Mouse (Mus musculus) hindbrain, embryonic 10.5 days (tissue): Measurements from ENCODE around the gene Arid4b. TPM values are rescaled to one million over a fixed set of nuclear protein-coding genes. Genes with fewer than 3 reads are reported as not detected.
"Not testable (repeated sequence)": the region's sequence is repeated elsewhere in the genome, so short reads cannot be mapped to it uniquely, and the experiment has no call there.

Source experiments
- DNase-seq: peaks from one replicate; pipeline ENCODE4 v3.0.0-alpha.2; 2017; ENCODE audit warnings: low spot score
- H3K27ac ChIP-seq: fragments of 300-500 bp; sonication (generic); 2 replicates; pipeline ENCODE4 v1.5.1; 2016; ENCODE audit warnings: mild to moderate bottlenecking, moderate library complexity
- H3K27me3 ChIP-seq: fragments of 300-500 bp; sonication (generic); 2 replicates; pipeline ENCODE4 v1.6.1; 2016; ENCODE audit warnings: mild to moderate bottlenecking; ENCODE audit not compliant: poor library complexity, insufficient read depth, severe bottlenecking
- H3K36me3 ChIP-seq: fragments of 300-500 bp; sonication (generic); 2 replicates; pipeline ENCODE4 v1.6.1; 2016; ENCODE audit warnings: mild to moderate bottlenecking, moderate library complexity
- H3K4me1 ChIP-seq: fragments of 300-500 bp; sonication (generic); replicated peaks from 2 replicates; pipeline ENCODE4 v1.6.1; 2016; ENCODE audit warnings: mild to moderate bottlenecking
- H3K4me3 ChIP-seq: fragments of 300-500 bp; sonication (generic); 2 replicates; pipeline ENCODE4 v1.5.1; 2016; ENCODE audit warnings: mild to moderate bottlenecking, moderate library complexity
- H3K9me3 ChIP-seq: fragments of 300-500 bp; sonication (generic); 2 replicates; pipeline ENCODE4 v1.6.1; 2016; ENCODE audit warnings: mild to moderate bottlenecking, moderate library complexity
- WGBS: fragments of 180-500 bp; shearing (Covaris S2); methylation state at CpG from one replicate; pipeline ENCODE4 v1.1.7; 2016; 5-methylcytosine and 5-hydroxymethylcytosine counted together
- polyA plus RNA-seq: library from polyadenylated mRNA; unstranded; fragments of >200 nt; fragmentation: Nextera tagmentation; extraction: Ambion mirVana; gene quantifications from 2 replicates; pipeline ENCODE4 v1.2.1, GENCODE M21; 2016

Arid4b gene
- 55.0 and 66.6 TPM in 2 replicates for polyA plus RNA-seq

DNA sequence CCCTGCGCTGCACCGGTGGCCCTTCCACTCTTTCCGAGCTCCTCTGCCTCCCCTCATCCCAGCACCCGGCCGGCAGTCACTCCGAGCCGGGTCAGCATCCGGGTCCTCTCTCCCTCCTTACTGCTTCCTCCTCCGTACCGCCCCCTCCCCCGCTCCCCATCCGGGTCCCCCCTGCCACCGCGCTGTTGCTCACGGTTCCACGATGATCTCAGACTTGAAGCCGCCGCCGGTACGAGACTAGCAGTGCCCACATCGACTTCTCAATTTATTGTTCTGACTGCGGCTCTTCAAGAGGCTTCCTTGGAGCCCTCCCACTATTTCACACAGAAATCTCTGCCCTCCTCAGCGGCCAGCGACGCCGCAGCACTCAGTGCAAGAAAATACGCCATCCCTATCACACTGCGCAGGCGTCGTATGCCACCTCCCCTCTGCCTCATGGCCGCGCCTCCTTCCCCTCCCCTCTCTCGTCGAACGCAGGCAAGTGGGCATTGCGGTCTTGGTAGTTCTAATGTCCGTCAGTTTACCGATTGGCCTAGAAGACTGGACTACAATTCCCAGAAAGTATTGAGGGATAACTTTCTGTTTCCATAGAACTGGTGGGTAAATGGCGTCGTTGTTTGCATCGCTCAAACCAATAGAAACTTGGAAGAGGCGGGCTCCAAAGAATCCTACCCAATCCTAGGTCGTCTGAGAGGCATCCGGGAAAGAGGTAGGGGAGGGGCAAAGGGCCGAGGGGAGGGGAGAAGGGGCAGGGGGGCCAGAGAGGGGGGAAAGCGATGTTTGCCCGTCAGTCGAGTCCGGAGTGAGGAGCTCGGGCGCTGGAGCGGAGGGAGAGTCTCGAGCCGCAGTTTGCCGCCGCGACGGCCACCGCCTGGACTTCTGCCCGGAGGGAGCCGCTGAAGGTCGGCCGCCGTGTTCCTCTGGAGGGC, at the start of gene Arid4b, which contains the start of gene Ggps1:
Arid4b (plus strand) TSS at position 220 of the 929 bp plus-strand sequence.
Ggps1 (minus strand) TSS at position 476 of the 929 bp plus-strand sequence.
- Histone ChIP-seq H3K4me3 (peak within 1 kb of the TSS; percentile 99), H3K27me3 (no peaks in the 10 kb centered on the region), H3K36me3 (peaks cover 26% of the 10 kb centered on the region), H3K27ac (peak within 1 kb of the TSS; percentile 98), H3K4me1 (peaks cover 26% of the 10 kb centered on the region), H3K9me3 (no peaks in the 10 kb centered on the region)
- under 1% methylated on average over 64 of the region's 64 CpGs for WGBS
- peak; percentile 95 for DNase-seq

DNA sequence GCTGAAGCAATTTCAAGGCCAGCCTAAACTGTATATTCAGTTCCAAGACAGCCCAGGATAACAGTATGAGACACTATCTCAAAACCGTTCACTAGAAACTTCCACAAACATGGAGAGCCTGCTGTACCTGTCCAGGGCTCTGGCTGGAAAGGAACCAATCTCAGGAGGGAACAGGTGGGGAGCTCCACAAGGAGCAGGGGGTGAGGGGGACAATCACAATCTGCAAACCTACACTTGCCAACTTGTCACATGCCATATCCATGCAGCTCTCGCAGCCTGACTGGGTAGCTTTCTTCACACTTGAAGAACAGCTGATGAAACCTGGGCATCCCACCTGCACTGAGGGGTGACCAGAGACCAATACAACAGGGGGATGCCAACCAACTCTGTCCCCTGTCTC, 49.0 kb upstream of the Arid4b start:
- H3K27ac ChIP-seq: no peak overlapping the region
- H3K4me3 ChIP-seq: no peak overlapping the region
- peaks cover 75% of the 10 kb centered on the region for H3K36me3 ChIP-seq
- WGBS: 100% methylated on average over 2 of the region's 2 CpGs
- no peaks in the 10 kb centered on the region for H3K9me3 ChIP-seq
- DNase-seq: no peak
- no peaks in the 10 kb centered on the region for H3K27me3 ChIP-seq
- H3K4me1 ChIP-seq: no peaks in the 10 kb centered on the region

DNA sequence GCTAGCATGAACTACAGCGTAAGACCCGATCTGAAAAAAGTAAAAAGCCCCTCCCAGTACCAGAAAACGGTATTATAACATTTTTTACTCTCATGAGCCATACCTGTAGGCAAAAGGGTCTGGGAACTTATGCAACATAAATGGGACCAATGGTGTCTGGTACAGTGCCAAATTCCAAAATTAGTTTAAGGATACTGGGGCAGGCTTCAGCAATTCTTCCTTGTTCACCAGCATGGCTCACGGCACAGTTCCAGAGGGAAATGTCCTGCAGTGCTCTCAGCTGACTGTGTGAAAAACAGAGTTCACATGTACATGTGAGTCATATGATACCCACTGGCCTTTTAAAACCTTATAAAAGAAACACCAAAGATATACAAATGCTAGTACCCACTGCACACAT, 48.5 kb upstream of the Arid4b start:
- Histone ChIP-seq H3K27ac (no peak overlapping the region), H3K4me1 (no peaks in the 10 kb centered on the region), H3K36me3 (peaks cover 75% of the 10 kb centered on the region), H3K27me3 (no peaks in the 10 kb centered on the region), H3K9me3 (no peaks in the 10 kb centered on the region), H3K4me3 (no peak overlapping the region)
- DNase-seq: no peak
- WGBS: 91% methylated on average over 4 of the region's 4 CpGs

DNA sequence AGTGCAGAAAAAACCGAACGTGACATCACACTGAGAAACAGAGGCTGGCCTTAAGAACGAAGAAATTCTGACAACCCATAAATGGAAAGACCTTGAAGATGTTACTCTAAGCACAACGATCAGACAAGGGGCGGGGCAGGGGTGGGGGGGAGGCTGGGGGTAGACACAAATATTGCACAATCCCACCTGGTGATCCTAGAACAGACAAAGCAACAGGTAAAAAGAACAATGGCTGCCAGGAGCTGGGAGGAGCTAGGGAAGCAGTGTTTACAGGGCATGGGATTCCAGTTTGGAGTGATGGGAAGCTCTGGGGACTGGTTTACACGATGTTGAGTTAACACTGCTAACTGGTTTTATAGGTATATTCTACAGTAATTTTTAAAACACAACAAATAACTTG, 47.4 kb upstream of the Arid4b start:
- H3K9me3 ChIP-seq: no peaks in the 10 kb centered on the region
- peaks cover 71% of the 10 kb centered on the region for H3K36me3 ChIP-seq
- H3K27ac ChIP-seq: no peak overlapping the region
- whole genome bisulfite sequencing: 94% methylated on average over 6 of the region's 6 CpGs
- H3K27me3 ChIP-seq: no peaks in the 10 kb centered on the region
- DNase-seq: no peak
- no peak overlapping the region for H3K4me3 ChIP-seq
- no peaks in the 10 kb centered on the region for H3K4me1 ChIP-seq

DNA sequence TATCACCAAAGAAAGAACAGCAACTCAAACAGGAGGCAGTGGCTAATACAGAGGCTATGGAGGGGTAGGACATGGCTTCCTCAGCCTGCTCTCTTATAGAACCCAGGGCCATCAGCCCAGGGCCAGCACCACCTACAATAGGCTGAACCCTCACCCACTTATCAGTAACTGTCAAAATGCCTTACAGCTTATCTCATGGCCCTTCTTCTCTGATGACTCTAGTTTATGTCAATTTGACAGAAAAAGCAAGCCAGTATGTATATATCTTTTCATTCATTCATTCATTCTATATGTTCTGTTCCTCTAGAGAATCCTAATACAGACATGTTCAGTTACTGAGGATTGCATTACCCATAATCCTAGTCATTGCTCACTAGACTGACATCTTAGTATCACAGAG, 44.7 kb upstream of the Arid4b start:
- H3K4me3 ChIP-seq: no peak overlapping the region
- H3K36me3 ChIP-seq: peaks cover 48% of the 10 kb centered on the region

DNA sequence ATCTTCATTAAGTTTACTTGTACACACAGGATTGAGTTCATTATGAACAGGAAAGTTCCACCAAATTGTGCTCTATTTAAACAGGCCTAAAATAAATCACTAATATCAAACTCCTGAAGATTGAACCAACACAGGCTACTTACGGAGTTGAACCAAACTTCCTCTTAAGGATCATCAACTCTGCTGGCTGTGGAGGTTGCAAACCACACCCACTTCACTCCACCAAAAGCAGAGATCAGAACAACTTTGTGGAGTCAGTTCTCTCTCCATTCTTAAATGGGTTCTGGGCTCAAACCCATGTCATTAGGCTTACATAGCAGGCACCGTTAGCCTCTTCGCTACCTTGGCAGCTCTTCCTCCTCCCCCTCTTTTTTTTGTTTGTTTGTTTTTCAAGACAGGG, 44.2 kb upstream of the Arid4b start:
- H3K4me1 ChIP-seq: no peaks in the 10 kb centered on the region
- H3K27ac ChIP-seq: no peak overlapping the region
- no peak for DNase-seq
- no peaks in the 10 kb centered on the region for H3K9me3 ChIP-seq
- no peaks in the 10 kb centered on the region for H3K27me3 ChIP-seq
- peaks cover 44% of the 10 kb centered on the region for H3K36me3 ChIP-seq
- no peak overlapping the region for H3K4me3 ChIP-seq
- 94% methylated on average over 3 of the region's 3 CpGs for WGBS

More for the DNA sequence above, 44.7 kb upstream of the Arid4b start:
- Histone ChIP-seq H3K4me1 (no peaks in the 10 kb centered on the region), H3K9me3 (no peaks in the 10 kb centered on the region), H3K27me3 (no peaks in the 10 kb centered on the region), H3K27ac (no peak overlapping the region)
- no peak for DNase-seq

DNA sequence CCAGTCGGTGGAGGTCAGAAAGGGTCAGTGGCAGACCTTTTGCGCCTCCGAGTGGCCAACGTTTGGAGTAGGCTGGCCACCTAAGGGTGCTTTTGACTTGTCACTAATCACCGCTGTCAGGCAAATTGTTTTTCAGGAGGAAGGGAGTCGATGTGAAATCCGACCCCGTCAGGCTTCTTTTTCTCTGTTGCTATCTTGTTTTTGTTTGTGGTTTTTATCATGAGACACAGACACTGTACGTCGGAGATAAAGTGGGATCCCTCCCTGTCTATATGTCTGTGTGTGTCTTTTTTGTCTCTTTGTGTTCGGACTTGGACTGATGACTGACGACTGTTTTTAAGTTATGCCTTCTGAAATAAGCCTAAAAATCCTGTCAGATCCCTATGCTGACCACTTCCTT, 41.6 kb upstream of the Arid4b start:
- DNase-seq, H3K9me3 ChIP-seq: not testable (repeated sequence)
- 84% methylated on average over 12 of the region's 12 CpGs for WGBS

DNA sequence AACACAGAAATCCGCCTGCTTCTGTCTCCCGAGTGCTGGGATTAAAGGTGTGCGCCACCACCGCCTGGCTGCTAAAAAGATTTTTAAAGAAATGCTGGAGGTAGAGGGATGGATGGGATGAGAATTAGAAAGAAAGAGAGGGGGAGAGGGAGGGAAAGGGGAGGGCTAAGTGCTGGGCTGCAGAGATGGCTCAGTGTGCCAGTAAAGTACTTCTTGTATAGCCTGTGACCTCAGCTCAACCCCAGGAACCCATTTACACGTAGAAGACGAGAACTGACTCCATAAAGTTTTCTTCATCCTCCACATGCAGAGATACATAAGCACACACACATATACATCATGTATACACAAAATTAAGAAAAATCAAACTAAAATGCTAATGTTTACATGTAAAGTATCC, 37.5 kb upstream of the Arid4b start:
- no peak overlapping the region for H3K27ac ChIP-seq
- no peak overlapping the region for H3K4me3 ChIP-seq
- no peak for DNase-seq
- no peaks in the 10 kb centered on the region for H3K4me1 ChIP-seq
- peaks cover 40% of the 10 kb centered on the region for H3K36me3 ChIP-seq
- H3K9me3 ChIP-seq: no peaks in the 10 kb centered on the region
- no peaks in the 10 kb centered on the region for H3K27me3 ChIP-seq
- WGBS: 94% methylated on average over 6 of the region's 6 CpGs

More for the DNA sequence above, 41.6 kb upstream of the Arid4b start:
- not testable (repeated sequence) for H3K27ac ChIP-seq, H3K4me3 ChIP-seq, H3K27me3 ChIP-seq, H3K4me1 ChIP-seq
- H3K36me3 ChIP-seq: peaks cover 39% of the 10 kb centered on the region

DNA sequence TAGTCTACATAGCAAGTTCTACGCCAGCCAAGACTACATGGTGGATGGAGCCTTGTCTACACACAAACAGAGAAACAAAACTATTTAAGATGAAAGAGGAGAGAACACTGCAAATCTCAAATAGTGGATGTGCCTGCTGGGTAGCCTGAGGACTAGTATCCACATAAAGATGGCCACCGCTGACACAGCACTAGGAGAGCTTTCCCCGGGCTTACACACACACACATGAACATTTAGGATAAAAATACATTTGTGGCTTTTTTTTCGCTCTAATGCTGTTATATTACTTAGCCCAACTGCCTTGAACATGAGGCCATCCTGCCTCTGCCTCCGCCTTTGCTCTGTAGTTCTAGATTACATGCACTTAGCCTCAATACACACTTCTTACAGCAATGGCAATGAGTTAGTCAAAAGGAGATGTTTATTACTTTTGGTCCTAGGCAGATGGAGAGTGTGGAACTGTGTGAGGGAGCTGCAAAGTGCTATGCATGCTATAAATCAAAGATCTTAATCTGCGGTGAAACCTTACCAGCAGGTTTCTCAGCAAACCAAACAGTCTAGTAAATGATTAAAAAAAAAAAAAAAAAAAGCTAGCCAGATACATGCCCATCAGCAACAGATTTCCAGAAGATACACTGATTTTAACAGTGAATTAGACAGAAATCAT, 36.7 kb upstream of the Arid4b start:
- H3K9me3 ChIP-seq: no peaks in the 10 kb centered on the region
- DNase-seq: no peak
- H3K27ac ChIP-seq: no peak overlapping the region
- no peaks in the 10 kb centered on the region for H3K4me1 ChIP-seq
- peaks cover 40% of the 10 kb centered on the region for H3K36me3 ChIP-seq
- no peak overlapping the region for H3K4me3 ChIP-seq
- H3K27me3 ChIP-seq: no peaks in the 10 kb centered on the region
- WGBS: 94% methylated on average over 6 of the region's 6 CpGs

DNA sequence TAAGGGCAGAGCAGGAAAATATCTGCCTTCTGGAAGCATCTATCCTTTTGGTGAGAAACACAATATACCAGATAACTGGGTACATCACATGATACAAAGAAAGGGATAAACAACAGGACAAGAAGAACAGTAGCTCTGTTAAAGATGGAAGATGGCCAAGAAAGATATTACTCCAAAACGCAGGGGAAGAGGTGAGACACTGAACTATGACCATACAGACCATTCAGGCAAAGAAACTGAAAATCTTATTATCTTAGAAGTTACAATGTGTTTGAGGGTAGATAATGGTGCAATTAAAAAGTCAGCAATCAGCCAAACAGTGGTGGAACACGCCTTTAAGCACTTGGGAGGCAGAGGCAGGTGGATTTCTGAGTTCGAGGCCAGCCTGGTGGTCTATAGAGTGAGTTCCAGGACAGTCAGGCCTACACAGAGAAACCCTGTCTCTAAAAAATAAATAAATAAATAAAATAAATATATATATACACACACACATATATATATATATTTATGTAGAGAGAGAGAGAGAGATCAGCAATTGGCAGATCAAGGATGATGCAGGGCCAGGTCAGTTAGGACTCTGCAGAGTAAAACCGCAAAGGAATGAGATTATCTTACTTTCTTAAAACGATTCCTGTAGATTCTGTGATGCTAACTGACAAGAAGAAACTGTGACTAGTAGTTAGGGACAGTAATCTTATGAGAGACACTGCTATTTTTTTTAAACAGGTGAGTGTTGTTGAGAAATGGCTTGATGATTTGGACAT, 29.5 kb upstream of the Arid4b start:
- Histone ChIP-seq H3K4me1 (peaks cover 5% of the 10 kb centered on the region), H3K9me3 (no peaks in the 10 kb centered on the region), H3K27me3 (no peaks in the 10 kb centered on the region), H3K4me3 (no peak overlapping the region), H3K36me3 (peaks cover 16% of the 10 kb centered on the region), H3K27ac (no peak overlapping the region)
- DNase-seq: no peak
- 90% methylated on average over 5 of the region's 5 CpGs for WGBS

DNA sequence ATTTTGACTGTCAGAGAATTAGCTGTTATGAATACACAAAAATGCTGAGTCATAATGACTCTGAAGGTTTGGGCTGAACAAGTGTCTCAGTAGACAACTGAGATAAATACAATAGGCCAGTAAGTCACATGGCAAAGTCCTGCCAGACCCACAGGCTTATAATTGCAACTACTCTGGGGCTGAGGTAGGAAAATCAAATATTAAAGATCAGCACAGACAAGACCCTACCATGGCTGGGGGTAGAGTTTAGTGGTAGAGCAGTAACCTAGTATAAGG, 29.0 kb upstream of the Arid4b start:
- H3K9me3 ChIP-seq: no peaks in the 10 kb centered on the region
- H3K4me1 ChIP-seq: peaks cover 9% of the 10 kb centered on the region
- peaks cover 10% of the 10 kb centered on the region for H3K36me3 ChIP-seq
- no peak overlapping the region for H3K4me3 ChIP-seq
- DNase-seq: no peak
- H3K27me3 ChIP-seq: no peaks in the 10 kb centered on the region
- no peak overlapping the region for H3K27ac ChIP-seq

DNA sequence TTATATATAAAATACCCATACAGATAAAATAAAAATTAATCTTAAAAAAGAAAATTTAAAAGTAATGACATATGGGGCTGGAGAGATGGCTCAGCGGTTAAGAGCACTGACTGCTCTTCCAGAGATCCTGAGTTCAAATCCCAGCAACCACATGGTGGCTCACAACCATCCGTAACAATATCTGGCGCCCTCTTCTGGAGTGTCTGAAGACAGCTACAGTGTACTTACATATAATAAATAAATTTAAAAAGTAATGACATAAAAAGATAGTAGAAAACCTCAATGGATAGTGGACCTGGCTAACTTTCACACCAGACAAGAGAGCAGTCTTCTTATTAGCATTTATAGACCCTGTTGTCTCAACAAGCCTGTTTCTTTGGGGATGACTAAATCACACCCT, 27.7 kb upstream of the Arid4b start:
- WGBS: 88% methylated on average over 3 of the region's 3 CpGs
- H3K4me1 ChIP-seq: peaks cover 14% of the 10 kb centered on the region
- not testable (repeated sequence) for H3K27me3 ChIP-seq, H3K9me3 ChIP-seq, H3K27ac ChIP-seq, DNase-seq, H3K36me3 ChIP-seq, H3K4me3 ChIP-seq
